Mouse (Mus musculus) E14TG2a.4 (cell line): ENCODE measurements around the gene Litaf.
"Not testable (repeated sequence)": the region's sequence is repeated elsewhere in the genome, so short reads cannot be mapped to it uniquely, and the experiment has no call there.

Experiments used
- H3K27me3 ChIP-seq: 2 replicates; pipeline ENCODE4 v1.6.1; 2014; ENCODE audit warnings: low read length, control low read depth; ENCODE audit not compliant: insufficient read depth
- H3K36me3 ChIP-seq: 2 replicates; pipeline ENCODE4 v1.6.1; 2014; ENCODE audit warnings: low read length, control low read depth; ENCODE audit not compliant: insufficient read depth
- H3K4me1 ChIP-seq: replicated peaks from 2 replicates; pipeline ENCODE4 v1.6.1; 2014; ENCODE audit warnings: low read depth, low read length, control low read depth
- H3K4me3 ChIP-seq: replicated peaks from 2 replicates; pipeline ENCODE4 v1.5.1; 2014; ENCODE audit warnings: mild to moderate bottlenecking, low read length
- H3K9me3 ChIP-seq: 2 replicates; pipeline ENCODE4 v1.6.1; 2014; ENCODE audit warnings: low read length, control low read depth
- CTCF ChIP-seq: conservative IDR thresholded peaks from 2 replicates; pipeline ENCODE4 v1.5.1; 2014; ENCODE audit warnings: low read length
- NANOG ChIP-seq: IDR thresholded peaks from 2 replicates; pipeline ENCODE4 v1.6.1; 2014; ENCODE audit warnings: borderline replicate concordance, low read length, mixed read lengths
- POU5F1 ChIP-seq: IDR thresholded peaks from 2 replicates; pipeline ENCODE4 v1.6.1; 2014; ENCODE audit warnings: low read length, borderline replicate concordance

Litaf gene

DNA sequence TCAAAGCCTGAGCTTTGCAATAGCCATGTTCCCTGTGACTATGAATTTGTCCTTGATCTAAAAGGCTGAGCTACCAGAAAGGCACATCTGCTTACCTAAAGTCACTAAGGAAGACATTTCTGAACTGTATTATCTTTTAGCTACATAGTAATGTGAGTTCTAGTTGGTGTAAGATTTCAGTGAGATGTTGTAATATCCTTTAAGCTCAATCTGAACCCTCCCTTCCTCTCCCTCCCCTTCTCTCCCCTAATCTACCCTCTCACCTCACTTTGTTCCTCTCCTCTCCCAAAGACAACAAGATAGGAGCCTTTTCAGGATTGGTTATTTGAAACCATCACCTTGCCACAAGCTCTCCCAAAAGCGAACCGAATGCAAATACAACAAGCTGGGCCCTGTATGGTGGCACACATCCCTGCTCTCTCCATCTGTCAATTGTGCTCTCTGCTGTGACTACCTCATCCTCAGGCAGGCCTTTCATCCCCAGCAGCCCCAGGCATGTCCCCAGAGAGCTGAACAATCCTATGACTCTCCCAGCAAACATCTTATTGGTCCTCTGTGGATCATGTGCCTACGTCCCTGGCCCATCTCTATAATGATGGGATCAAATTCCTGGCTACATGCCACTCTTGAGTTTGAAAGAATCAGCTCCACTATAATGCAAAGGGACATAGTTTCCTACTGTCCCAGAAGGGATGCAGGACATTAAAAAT is 44.4 kb downstream of the Litaf start:
- no peaks in the 10 kb centered on the region for H3K27me3 ChIP-seq
- H3K4me3 ChIP-seq: no peak overlapping the region
- no peak for TF ChIP-seq NANOG
- no peak for TF ChIP-seq POU5F1
- TF ChIP-seq CTCF: no peak
- no peaks in the 10 kb centered on the region for H3K9me3 ChIP-seq
- H3K4me1 ChIP-seq: peaks cover 30% of the 10 kb centered on the region
- no peaks in the 10 kb centered on the region for H3K36me3 ChIP-seq

DNA sequence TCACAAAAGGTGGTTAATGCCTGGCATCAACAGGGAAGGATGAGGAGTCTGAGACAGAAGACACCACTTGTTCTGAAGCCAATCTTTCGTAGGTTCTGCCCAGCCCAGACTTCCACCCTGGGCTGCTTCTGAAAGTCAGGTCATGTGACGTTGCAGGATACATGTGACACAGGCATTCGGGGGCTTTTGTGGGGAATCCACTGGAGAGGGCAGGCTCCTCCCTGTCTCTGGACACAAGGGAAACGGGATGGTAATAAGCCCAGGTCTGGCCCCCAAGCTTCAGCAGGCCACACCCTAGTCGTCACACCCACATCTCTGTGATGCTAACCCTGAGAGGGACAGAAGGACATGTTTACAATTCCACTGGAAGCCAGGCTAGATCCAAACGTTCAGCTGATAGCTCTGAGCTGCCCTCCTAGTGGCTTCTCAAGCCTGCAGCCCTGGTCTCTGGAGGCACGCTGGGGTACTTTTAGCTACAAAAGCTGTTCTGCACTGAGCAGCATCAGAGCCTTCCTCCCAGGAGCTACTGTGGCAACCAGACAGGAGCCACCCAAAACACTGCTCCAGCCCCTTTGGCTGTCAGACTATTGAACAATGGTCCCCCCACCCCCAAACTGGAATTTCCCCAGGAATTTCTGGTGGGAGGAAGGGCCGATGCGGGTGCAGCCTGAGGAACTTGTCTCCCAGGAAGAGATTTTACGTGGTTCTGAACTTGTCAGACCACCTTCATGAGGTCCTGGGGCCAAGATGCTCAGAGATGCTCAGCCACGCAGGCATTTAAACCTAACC is 48.0 kb downstream of the Litaf start:
- Histone ChIP-seq H3K36me3 (no peaks in the 10 kb centered on the region), H3K27me3 (no peaks in the 10 kb centered on the region), H3K4me3 (no peak overlapping the region), H3K4me1 (peaks cover 30% of the 10 kb centered on the region), H3K9me3 (peaks cover 6% of the 10 kb centered on the region)
- no peak for TF ChIP-seq CTCF
- TF ChIP-seq NANOG: no peak
- no peak for TF ChIP-seq POU5F1

DNA sequence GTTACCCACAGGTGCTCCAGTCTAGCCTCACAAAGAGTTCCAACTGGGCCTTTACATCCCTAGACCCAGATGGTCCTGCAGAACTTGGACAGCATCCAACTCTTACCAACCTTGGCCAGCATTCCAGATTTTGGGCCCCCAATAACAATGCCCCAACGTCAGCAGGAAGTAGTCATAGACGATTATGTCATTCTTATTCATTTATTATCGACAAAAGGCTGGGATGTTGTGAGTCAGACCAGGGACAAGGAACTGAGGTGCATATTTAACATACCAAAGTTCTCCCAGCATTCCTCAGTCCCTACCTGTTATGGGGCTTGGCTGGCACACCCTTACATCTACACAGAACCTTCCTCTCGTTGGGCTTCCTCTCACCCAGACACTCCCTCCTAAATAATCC is 49.6 kb downstream of the Litaf start:
- Histone ChIP-seq H3K36me3 (no peaks in the 10 kb centered on the region), H3K4me3 (no peak overlapping the region), H3K4me1 (peaks cover 30% of the 10 kb centered on the region), H3K27me3 (no peaks in the 10 kb centered on the region), H3K9me3 (peaks cover 12% of the 10 kb centered on the region)
- TF ChIP-seq NANOG (no peak), POU5F1 (no peak), CTCF (no peak)

DNA sequence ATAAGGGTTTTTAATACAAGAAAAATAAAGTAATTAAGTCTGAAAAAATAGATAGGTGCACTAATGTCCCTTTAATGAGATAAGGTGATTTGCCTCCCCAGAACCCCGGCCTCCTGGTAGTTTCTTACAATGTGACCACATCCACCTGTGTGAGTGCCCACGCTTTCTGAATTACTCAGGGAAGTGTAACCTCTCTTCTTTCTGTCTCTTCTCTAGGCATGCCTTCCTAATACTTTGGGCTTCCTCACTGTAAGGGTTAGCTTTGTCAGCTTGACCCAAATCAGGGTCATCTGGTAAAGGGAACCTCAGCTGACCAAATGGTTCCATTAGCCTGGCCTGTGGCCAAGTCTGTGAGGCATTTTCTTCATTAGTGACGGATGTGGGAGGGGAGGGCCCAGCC is 51.5 kb downstream of the Litaf start:
- H3K9me3 ChIP-seq: peaks cover 12% of the 10 kb centered on the region
- H3K27me3 ChIP-seq: no peaks in the 10 kb centered on the region
- no peaks in the 10 kb centered on the region for H3K36me3 ChIP-seq
- H3K4me3 ChIP-seq: no peak overlapping the region
- H3K4me1 ChIP-seq: peaks cover 27% of the 10 kb centered on the region
- no peak for TF ChIP-seq CTCF
- TF ChIP-seq NANOG: no peak
- no peak for TF ChIP-seq POU5F1

DNA sequence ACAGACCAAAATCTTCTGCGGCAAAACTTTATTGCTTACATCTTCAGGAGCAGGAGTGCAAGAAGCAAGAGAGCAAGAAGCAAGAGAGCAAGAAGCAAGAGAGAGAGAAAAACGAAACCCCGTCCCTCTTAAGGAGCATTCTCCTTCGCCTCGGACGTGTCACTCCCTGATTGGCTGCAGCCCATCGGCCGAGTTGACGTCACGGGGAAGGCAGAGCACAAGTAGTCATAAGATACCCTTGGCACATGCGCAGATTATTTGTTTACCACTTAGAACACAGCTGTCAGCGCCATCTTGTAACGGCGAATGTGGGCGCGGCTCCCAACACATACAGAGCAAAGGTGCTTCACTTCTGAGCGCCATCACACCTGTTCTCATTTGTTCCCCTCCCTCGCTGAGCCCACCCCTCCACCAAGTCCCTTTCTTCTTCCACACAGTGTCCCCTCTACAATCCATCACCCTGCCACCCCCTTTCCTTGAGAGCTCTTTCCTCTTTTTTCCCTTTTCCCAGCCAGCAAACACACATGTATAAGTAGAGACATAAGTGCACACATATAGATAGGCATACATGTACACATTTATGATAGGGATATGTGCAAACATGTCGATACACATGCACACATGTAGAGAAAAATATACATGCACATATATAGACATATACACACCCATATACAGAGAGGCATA is 52.4 kb downstream of the Litaf start:
- peaks cover 12% of the 10 kb centered on the region for H3K9me3 ChIP-seq
- not testable (repeated sequence) for H3K4me3 ChIP-seq, H3K36me3 ChIP-seq, H3K27me3 ChIP-seq
- H3K4me1 ChIP-seq: peaks cover 27% of the 10 kb centered on the region

DNA sequence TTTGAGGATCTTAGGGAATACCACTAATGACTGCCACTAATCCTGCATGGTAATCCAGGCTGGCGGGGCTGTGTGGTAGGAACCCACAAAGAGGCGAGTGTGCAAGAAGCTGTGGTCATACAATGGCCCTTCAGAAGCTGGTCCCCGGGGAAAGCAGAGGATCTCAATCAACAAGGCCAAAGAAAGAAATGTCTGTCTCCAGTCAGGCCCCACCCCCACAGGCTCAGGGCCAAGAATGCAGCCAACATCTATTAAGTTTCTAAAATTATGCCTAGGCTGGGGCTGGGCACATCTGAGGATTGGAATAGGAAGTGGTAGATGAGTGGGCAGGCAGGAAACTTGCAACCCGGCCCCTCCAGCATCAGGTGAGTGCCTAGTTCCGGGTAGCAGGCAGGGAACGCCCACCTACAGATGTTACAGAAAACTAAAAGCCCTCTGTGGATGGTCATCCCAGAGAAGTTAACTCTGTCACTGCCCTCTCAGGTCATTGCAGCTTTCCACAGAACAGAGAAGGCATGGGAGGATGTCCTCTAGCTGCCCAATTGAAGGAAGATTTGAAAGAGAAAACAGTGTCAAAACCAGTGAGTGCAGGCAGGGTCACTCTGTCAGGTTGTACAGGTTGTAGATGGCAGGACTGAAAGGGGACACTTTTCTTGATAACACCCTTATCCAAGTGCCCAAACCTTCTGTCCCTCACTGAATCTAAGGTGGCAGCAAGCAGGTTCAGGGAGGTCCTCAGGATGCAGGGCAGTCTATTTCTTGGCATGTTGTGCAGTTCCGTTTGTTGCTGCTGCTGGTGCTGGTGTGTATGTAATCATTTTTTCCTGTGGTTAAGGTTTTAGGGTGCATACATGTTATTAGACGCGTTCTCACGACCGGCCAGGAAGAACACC is 53.1 kb downstream of the Litaf start:
- H3K9me3 ChIP-seq: peaks cover 12% of the 10 kb centered on the region
- H3K4me3 ChIP-seq: no peak overlapping the region
- peaks cover 27% of the 10 kb centered on the region for H3K4me1 ChIP-seq
- no peaks in the 10 kb centered on the region for H3K36me3 ChIP-seq
- no peaks in the 10 kb centered on the region for H3K27me3 ChIP-seq
- TF ChIP-seq NANOG: no peak
- no peak for TF ChIP-seq CTCF
- no peak for TF ChIP-seq POU5F1

DNA sequence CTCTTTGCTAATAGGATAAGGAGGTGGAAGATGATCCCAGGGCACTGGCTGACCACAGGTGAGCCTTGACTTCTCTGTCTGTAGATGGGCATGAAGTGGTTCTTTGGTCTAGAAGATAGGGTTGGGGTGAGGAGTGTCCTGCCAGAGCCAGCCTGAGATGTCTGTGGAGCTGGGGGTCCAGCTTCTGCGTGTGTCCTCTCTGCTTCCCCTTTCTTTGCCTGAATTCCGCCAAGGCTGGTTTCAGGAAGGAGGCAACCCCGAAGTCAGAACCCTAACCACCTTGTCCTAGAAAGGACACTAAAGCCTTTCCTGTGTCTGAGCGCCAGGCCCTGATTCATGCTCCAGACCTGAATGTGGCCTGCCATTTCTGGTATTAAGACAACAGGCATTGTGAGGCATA is 54.0 kb downstream of the Litaf start:
- no peak overlapping the region for H3K4me3 ChIP-seq
- no peaks in the 10 kb centered on the region for H3K36me3 ChIP-seq
- H3K4me1 ChIP-seq: peaks cover 29% of the 10 kb centered on the region
- TF ChIP-seq CTCF: no peak
- no peak for TF ChIP-seq NANOG
- TF ChIP-seq POU5F1: no peak
- H3K27me3 ChIP-seq: no peaks in the 10 kb centered on the region
- peaks cover 12% of the 10 kb centered on the region for H3K9me3 ChIP-seq

DNA sequence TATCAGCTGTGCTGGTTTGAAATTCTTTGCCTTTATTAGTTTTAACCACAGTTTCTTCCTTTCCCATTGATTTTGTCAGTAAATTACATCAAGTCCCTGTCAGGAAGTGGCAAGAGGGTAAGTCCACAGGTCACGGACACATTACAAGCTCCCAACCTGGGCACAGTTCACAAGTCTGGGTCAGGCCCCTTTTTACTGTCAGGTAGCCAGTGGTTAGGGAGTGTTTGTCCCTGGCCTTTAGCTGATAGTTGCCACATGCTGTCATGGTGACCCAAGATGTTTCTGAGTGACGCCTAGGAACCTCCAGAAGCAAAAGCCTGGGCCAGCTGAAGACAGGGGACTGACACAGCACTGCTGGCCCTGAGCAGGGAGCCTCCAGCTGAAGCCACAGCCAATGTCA is 54.8 kb downstream of the Litaf start:
- Histone ChIP-seq H3K4me1 (peaks cover 36% of the 10 kb centered on the region), H3K9me3 (peaks cover 12% of the 10 kb centered on the region), H3K36me3 (no peaks in the 10 kb centered on the region), H3K27me3 (no peaks in the 10 kb centered on the region), H3K4me3 (no peak overlapping the region)
- TF ChIP-seq NANOG: no peak
- TF ChIP-seq POU5F1: no peak
- TF ChIP-seq CTCF: no peak
